Mouse (Mus musculus): ENCODE measurements around the gene Ptn. TPM values are rescaled to one million over a fixed set of nuclear protein-coding genes. Genes with fewer than 3 reads are reported as not detected.

Ptn gene
- total and polyA plus RNA-seq, 2 experiments from 2014 or later, result 486 to 1,122 TPM

DNA sequence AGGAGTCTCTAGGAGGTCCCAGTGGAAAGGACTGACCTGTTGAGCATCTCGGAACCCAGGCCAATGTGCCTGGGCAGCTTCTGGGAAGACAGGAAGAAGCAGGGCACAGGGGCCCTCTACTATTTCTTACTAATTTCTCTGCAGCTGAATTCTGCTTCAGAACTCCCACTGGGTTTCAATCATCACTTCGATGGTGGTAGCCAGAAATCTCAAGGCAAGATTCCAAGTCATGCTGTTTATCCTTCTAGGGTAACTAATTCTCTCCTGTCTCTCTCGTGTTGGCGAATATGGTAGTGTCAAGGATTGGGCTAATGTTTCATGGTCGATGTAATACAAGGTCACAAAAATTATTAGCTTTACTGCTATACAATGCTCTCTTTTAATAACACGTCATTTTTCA is 34.2 kb upstream of the Ptn start:
- H3K9ac ChIP-seq (replicated peaks; ENCODE audit: low read length, poor library complexity, severe bottlenecking), result no peak overlapping the region
- H3K36me3 ChIP-seq (ENCODE audit: insufficient read depth, low read length), result no peaks in the 10 kb centered on the region
- no peak for TF ChIP-seq CTCF (IDR thresholded peaks at IDR 0.05)
- H3K4me2 ChIP-seq (ENCODE audit: low read depth, low read length, poor library complexity, severe bottlenecking), result no peak overlapping the region
- WGBS, result 67% methylated on average over 6 of the region's 6 CpGs
- no peaks in the 10 kb centered on the region for H3K9me3 ChIP-seq (ENCODE audit: low read length)
- H3K27me3 ChIP-seq (ENCODE audit: insufficient read depth, low read length), result no peaks in the 10 kb centered on the region
- DNase-seq (ENCODE audit: low spot score) (peak; percentile 88), ATAC-seq (ENCODE audit: low FRiP score) (no peak)
- H3K27ac ChIP-seq (ENCODE audit: low read depth, low read length), result no peak overlapping the region
- no peaks in the 10 kb centered on the region for H3K4me1 ChIP-seq (ENCODE audit: insufficient read depth, low read length)
- no peak overlapping the region for H3K4me3 ChIP-seq (ENCODE audit: low read depth, low read length)

DNA sequence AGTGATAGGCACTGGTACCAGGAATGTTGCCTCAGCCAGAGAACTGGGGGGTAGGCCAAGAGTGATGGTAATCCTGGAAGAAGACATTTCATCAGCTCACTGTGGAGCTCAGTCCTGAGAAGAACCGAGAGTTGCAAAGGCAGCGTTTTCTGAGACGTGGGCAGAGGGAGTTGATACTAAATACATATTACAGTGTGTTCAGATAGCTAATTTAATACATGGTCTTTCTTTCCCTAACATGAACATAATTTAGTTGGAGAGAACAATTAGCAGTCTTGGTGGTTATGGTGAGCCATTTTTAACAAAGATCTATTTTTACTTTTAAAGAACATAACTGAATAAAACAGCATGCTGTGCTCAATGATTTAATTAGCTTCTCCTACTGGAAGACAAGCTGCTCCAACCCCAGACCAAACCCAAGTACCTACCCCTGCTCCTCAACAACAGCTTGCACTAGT is 33.0 kb upstream of the Ptn start:
- Histone ChIP-seq H3K27ac (ENCODE audit: low read depth, low read length) (no peak overlapping the region), H3K36me3 (ENCODE audit: insufficient read depth, low read length) (no peaks in the 10 kb centered on the region), H3K4me1 (ENCODE audit: insufficient read depth, low read length) (no peaks in the 10 kb centered on the region), H3K4me2 (ENCODE audit: low read depth, low read length, poor library complexity, severe bottlenecking) (no peak overlapping the region), H3K9me3 (ENCODE audit: low read length) (no peaks in the 10 kb centered on the region), H3K4me3 (ENCODE audit: low read depth, low read length) (no peak overlapping the region), H3K9ac (replicated peaks; ENCODE audit: low read length, poor library complexity, severe bottlenecking) (no peak overlapping the region), H3K27me3 (ENCODE audit: insufficient read depth, low read length) (no peaks in the 10 kb centered on the region)
- ATAC-seq (ENCODE audit: low FRiP score) (no peak), DNase-seq (ENCODE audit: low spot score) (no peak)
- 76% methylated on average over 3 of the region's 3 CpGs for WGBS
- TF ChIP-seq CTCF (IDR thresholded peaks at IDR 0.05), result no peak

DNA sequence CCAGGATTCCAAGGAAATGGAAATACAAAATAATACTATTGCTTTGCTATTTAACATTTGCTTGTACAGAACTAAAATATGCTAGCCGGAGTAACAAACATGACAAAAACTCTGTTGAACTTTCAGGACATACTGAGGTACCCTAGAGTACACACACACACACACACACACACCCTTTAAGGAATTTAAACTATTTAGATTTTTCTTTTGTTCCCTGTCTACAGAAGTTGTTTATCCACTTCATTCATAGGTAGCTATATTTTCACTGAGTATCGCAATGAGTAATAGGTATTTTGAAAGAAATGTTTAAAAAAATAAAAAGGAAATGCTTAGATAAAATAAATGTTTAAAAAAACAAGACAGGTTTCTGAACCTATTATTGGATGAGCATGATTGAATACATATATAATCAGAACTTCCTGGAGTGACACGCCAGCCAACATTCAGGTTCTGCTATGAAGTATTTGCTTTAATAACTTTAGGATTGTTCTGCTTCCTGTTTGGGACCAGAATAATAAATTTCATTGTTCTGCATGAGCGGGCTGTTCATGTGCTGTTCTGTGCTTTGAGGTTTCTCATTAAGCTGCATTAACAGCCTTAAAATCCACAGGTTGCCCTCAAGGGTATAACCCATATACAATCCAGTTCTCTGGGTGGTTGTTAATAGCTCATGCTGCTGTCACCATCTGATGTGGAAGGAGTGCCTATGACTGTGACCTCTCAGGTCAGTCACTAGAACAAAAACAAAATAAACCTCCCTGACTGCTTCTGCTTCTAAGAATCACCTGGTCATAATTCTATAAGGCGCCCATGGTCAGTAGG is 32.3 kb upstream of the Ptn start:
- DNase-seq (ENCODE audit: low spot score), result no peak
- WGBS, result 86% methylated on average over 5 of the region's 5 CpGs
- Histone ChIP-seq H3K4me3 (ENCODE audit: low read depth, low read length) (no peak overlapping the region), H3K27ac (ENCODE audit: low read depth, low read length) (no peak overlapping the region), H3K4me1 (ENCODE audit: insufficient read depth, low read length) (no peaks in the 10 kb centered on the region), H3K4me2 (ENCODE audit: low read depth, low read length, poor library complexity, severe bottlenecking) (no peak overlapping the region), H3K27me3 (ENCODE audit: insufficient read depth, low read length) (no peaks in the 10 kb centered on the region), H3K9me3 (ENCODE audit: low read length) (no peaks in the 10 kb centered on the region), H3K9ac (replicated peaks; ENCODE audit: low read length, poor library complexity, severe bottlenecking) (no peak overlapping the region), H3K36me3 (ENCODE audit: insufficient read depth, low read length) (no peaks in the 10 kb centered on the region)
- ATAC-seq (ENCODE audit: low FRiP score), result no peak
- no peak for TF ChIP-seq CTCF (IDR thresholded peaks at IDR 0.05)

- Histone ChIP-seq H3K27me3 (ENCODE audit: insufficient read depth, low read length) (no peaks in the 10 kb centered on the region), H3K4me1 (ENCODE audit: insufficient read depth, low read length) (no peaks in the 10 kb centered on the region), H3K9ac (replicated peaks; ENCODE audit: low read length, poor library complexity, severe bottlenecking) (no peak overlapping the region), H3K36me3 (ENCODE audit: insufficient read depth, low read length) (no peaks in the 10 kb centered on the region), H3K9me3 (ENCODE audit: low read length) (no peaks in the 10 kb centered on the region), H3K27ac (ENCODE audit: low read depth, low read length) (no peak overlapping the region), H3K4me2 (ENCODE audit: low read depth, low read length, poor library complexity, severe bottlenecking) (no peak overlapping the region), H3K4me3 (ENCODE audit: low read depth, low read length) (no peak overlapping the region)
- no peak for DNase-seq (ENCODE audit: low spot score)
- ATAC-seq (ENCODE audit: low FRiP score), result no peak
- TF ChIP-seq CTCF (IDR thresholded peaks at IDR 0.05), result no peak
- 73% methylated on average over 3 of the region's 3 CpGs for WGBS
These were observed 31.7 kb upstream of the Ptn start for GRCm38 (mm10) chr6:36841701-36842100.

GRCm38 (mm10) chr6:36841174-36841573 is 31.2 kb upstream of the Ptn start:
- Histone ChIP-seq H3K4me3 (ENCODE audit: low read depth, low read length) (no peak overlapping the region), H3K9me3 (ENCODE audit: low read length) (no peaks in the 10 kb centered on the region), H3K27me3 (ENCODE audit: insufficient read depth, low read length) (no peaks in the 10 kb centered on the region), H3K4me2 (ENCODE audit: low read depth, low read length, poor library complexity, severe bottlenecking) (no peak overlapping the region), H3K9ac (replicated peaks; ENCODE audit: low read length, poor library complexity, severe bottlenecking) (no peak overlapping the region), H3K36me3 (ENCODE audit: insufficient read depth, low read length) (no peaks in the 10 kb centered on the region), H3K4me1 (ENCODE audit: insufficient read depth, low read length) (no peaks in the 10 kb centered on the region), H3K27ac (ENCODE audit: low read depth, low read length) (no peak overlapping the region)
- ATAC-seq (ENCODE audit: low FRiP score), result no peak
- TF ChIP-seq CTCF (IDR thresholded peaks at IDR 0.05), result no peak
- DNase-seq (ENCODE audit: low spot score), result no peak

- no peak for ATAC-seq (ENCODE audit: low FRiP score)
- 100% methylated on average over 1 of the region's 1 CpGs for WGBS
- H3K4me3 ChIP-seq (ENCODE audit: low read depth, low read length), result no peak overlapping the region
- no peaks in the 10 kb centered on the region for H3K9me3 ChIP-seq (ENCODE audit: low read length)
- no peak for DNase-seq (ENCODE audit: low spot score)
- H3K9ac ChIP-seq (replicated peaks; ENCODE audit: low read length, poor library complexity, severe bottlenecking), result no peak overlapping the region
- no peaks in the 10 kb centered on the region for H3K4me1 ChIP-seq (ENCODE audit: insufficient read depth, low read length)
- H3K4me2 ChIP-seq (ENCODE audit: low read depth, low read length, poor library complexity, severe bottlenecking), result no peak overlapping the region
- TF ChIP-seq CTCF (IDR thresholded peaks at IDR 0.05), result no peak
- H3K27ac ChIP-seq (ENCODE audit: low read depth, low read length), result no peak overlapping the region
- no peaks in the 10 kb centered on the region for H3K27me3 ChIP-seq (ENCODE audit: insufficient read depth, low read length)
- H3K36me3 ChIP-seq (ENCODE audit: insufficient read depth, low read length), result no peaks in the 10 kb centered on the region
These were observed 28.7 kb upstream of the Ptn start for GRCm38 (mm10) chr6:36838747-36839146.
